Mouse (Mus musculus) neutrophil, adult 5-6 weeks (primary cell): Measurements from ENCODE around the gene Bid. TPM values are rescaled to one million over a fixed set of nuclear protein-coding genes. Genes with fewer than 3 reads are reported as not detected.

Source experiments
- ATAC-seq: fragments of 151-379, 151-347 bp; 2 replicates; pipeline ENCODE4 v1.8.0; 2017; ENCODE audit warnings: mild to moderate bottlenecking, moderate TSS enrichment; ENCODE audit not compliant: insufficient number of reproducible peaks, poor library complexity, low FRiP score, severe bottlenecking; ENCODE audit errors: extremely low read depth
- total RNA-seq: library from RNA; stranded (forward); fragments of 200-1000 nt; gene quantifications from 2 replicates; pipeline ENCODE4 v1.2.3, GENCODE M21; 2017

Bid gene
- total RNA-seq, 1 experiment from 2014 or later = 48.6 TPM

GRCm38 (mm10) chr6:120911213-120912007, 5.2 kb downstream of the Bid start:
- ATAC-seq = no peak

DNA sequence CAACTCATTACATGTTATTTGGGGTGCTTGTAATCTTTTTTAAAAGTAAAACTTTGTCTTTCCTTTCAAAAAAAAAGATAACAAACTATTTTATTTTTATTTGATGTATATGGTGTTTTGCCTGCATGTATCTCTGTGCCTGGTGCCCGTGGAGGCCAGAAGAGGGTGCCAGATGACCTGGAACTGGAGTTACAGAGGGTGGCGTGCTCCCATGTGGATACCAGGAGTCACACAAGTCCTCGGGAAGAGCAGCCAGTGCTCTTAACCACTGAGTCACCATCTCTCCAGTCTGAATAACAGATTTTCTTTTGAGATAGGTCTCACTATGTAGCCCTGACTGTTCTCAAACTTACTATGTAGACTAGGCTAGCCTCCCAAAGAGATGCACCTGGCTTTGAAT, 7.2 kb downstream of the Bid start:
- ATAC-seq = no peak

DNA sequence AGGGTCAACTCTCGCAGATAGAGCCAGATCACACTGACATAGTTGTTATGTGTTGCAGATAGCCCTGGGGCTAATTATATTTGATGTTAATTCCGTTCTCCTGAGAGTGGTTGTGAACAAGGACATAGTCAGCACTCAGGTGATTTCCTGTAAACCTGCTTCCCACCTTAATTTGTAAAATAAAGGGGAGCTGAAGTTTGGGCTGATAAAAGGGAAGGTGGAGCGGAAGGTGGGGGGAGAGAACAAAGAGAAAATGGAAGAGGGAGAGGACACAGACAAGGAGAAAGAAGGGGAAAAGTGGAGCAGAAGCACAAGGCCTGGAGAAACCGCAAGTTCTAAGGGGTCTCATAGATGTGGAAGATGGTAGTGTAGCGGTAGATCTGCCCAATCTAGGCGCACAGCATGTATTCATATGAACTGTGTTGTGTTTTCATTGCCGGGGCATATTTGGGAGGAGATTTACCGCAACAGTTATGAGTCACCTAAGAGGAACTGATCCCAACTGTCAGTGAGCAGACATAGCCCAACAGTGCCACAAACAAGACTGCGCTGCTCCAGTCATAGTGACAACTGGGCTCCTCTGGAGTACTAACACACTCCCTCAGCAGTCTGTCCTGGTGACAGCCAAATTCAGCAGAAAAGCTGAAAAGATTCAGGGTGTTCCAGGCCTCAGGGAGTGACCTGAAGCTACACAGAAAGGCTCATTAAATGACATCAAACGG, 8.6 kb downstream of the Bid start:
- peak; percentile 42; the same call in 1 of the 2 replicates for ATAC-seq

GRCm38 (mm10) chr6:120906521-120906920, 10.1 kb downstream of the Bid start:
- ATAC-seq = no peak

DNA sequence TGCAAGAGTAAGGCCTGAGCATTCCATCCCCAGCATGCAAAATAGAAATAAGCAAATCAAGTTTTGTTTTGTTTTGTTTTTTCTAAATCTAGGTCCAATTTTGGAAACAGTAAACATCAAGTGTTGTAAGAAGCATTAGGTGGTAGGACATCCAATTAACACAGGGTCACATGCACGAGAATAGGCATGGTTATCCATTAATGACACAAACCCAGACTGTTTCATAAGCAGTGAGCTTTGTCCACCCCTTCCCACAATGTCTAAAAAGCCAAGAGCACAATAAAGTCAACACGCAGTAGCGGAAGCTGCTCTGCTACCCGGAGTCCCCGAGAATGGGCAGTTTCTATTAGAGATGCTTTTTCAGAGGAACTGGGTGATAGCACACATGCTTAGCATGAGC, 11.5 kb downstream of the Bid start:
- no peak for ATAC-seq

- no peak for ATAC-seq
These were observed 12.7 kb downstream of the Bid start for GRCm38 (mm10) chr6:120903961-120904360.

DNA sequence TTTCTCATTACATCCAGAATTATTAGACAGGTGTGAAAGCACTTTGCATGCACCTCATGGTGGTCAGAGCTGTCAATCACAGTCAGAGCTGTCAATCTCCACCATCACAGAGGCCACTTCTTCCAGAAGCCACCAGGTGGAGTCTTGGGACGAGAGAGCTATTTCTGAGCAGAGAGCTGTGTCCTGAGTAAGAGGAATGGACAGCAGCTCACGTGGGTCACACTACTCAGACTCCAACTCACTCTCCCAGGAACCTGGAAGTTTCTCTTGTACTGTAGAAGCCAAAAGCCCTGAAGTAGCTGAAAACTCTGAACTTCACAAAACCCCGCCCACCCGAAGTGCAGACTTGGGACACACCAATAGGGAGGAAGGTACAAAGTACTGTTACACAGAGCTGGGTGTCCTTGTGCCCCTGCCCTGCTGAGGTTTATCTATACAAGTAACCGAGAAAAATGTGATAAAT, 13.2 kb downstream of the Bid start:
- ATAC-seq = peak; percentile 64

DNA sequence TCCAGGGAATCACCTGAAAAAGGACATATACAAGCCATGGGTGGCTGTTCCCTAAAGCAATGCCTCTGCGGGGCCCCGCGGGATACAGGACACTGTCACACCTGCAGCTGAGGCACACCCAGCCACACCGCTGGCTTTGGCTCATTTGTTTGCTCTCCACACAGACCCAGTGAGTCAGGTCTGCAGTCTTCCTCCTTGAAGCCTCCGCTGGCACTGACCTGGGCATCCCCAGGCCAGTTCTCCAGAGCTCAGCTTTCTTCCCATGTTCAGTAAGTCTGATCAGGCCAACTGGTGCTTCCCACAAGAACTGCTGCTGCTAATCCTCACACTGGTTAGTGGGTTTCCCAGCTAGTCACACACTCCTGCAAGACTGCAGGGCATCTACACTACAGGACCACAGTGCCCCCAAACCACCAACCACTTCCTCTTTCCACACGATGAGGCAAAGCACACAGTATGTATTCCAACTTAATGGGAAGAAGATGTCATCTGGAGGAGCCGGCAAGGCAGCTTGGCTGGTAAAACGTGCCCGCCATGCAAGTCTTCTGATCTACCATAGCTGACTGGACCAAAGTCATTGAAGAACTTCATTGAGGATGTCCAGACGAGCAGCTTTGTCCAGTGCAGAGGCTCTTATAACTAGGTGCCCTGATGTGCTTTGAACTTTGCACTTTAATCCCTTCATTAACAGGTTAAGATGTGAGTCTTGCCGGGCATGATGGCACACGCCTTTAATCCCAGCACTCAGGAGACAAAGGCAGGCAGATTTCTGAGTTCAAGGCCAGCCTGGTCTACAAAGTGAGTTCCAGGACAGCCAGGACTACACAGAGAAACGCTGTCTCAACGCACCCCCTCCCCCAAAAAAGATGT, 14.6 kb downstream of the Bid start:
- peak; percentile 15; the same call in 1 of the 2 replicates for ATAC-seq

- ATAC-seq = peak; percentile 47; the same call in 1 of the 2 replicates
These were observed 18.3 kb downstream of the Bid start for GRCm38 (mm10) chr6:120898188-120898833.

DNA sequence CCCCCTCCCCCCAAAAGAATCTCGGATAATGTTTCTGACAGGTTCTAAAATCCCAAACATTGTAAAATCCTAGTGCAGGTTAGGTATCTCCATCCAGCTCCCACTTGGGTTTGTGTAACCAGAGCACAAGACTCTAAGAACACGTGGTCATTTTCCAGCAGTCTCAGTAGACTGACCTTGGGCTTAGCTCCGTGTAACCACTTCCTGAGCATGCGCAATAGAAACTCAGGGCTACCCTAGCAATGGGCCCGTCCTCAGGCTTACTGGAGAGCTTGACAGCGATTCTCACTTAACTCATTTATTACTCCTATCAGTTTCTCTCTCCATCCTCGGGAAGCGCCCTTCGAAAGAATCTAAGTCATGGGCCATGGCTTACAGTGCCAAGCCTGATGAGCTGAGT, 22.1 kb downstream of the Bid start:
- ATAC-seq = no peak

DNA sequence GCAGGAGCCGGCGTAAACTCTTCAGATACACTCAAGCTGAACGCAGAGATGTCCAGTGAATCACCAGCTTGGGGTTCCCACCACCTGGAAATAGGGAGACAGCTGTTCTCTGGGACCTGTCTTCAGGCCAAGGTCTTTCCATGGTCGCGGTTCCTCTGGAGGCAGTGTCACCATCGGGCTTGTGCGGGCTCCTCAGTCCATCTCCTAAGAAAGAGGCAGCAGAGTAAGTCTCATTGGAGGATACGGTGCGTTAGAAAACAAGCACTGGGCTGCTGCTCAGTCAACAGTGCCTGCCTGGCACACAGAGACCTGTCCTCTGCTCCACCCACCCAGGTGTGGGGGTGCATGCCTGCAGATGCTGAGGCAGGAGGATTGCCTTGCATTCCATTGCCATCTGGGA, 22.6 kb downstream of the Bid start:
- ATAC-seq = no peak

DNA sequence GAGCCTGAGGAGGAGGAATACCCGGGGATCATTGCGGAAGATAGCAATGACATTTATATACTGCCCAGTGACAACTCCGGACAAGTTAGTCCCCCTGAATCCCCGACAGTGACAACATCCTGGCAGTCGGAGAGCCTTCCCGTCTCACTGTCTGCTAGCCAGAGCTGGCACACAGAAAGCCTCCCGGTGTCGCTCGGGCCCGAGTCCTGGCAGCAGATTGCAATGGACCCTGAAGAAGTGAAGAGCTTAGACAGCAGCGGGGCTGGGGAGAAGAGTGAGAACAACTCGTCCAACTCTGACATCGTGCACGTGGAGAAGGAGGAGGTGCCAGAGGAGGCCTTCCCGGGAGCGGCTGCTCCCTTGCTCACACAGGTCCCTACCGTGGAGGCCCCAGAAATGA, 30.0 kb downstream of the Bid start:
- ATAC-seq = no peak

DNA sequence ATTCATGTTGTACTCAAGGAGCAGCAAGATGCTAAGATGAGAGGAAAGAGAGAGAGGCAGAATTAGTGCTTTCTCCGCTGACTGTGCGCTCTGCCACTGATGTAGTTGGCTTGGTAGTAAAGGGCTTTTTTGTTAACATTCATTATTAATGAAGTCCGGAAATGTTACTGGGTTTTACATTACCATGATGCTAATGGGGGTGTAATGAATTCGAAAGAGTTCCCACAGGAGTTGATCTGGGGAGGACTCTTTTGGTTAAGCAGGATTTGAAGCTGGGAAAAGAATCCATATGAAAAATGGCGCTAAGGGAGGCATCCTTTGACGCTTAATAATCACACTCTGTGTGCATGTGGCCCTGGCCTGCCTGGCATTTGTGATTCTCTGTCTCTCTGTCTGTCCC, 32.2 kb downstream of the Bid start:
- no peak for ATAC-seq

- ATAC-seq = no peak
These were observed 37.6 kb downstream of the Bid start for GRCm38 (mm10) chr6:120879046-120879445.

GRCm38 (mm10) chr6:120873874-120874273, 42.8 kb downstream of the Bid start:
- no peak for ATAC-seq

DNA sequence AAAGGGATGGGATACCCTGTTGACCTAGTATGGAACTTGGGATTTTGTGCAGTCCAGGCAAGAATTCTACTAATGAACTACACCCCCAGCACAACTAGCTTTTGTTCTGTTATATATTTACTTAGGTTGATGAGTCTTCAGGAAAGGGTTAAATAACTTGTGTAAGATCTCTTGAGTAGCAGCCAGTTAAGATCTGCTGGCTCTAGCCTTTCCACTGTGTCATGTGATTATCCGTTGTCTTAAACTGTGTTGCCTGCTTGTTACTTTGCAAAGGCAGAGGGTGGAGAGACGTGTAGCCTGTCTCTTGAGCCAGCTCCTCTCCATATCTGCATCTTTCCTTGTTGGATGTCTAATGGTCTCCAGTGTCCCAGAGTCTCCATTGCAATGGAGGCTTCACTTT, 45.4 kb downstream of the Bid start:
- ATAC-seq = no peak

DNA sequence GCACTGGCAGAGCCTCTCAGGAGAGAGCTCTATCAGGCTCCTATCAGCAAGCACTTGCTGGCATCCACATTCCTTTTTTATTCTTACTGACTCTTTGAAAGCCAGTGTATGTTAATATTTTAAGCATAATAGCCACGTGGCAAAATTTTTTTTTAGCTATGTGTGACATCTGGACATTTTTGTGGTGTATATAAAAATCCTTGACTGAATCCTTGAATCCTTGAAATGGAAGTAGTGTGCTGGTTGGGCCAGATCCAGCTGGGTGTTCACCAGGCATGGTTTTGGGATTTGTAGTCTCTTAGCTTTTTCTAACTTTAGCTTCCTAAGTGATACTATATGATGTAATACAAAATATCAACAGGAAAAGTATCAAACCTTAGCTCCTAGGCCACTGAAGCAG, 47.8 kb downstream of the Bid start:
- ATAC-seq = no peak

- ATAC-seq = no peak
These were observed 50.4 kb downstream of the Bid start for GRCm38 (mm10) chr6:120866051-120866814.
